In genomic region chr16:84875718-84876035, GRCm38 (mm10) we compare ENCODE assay signal across 11 mouse cellular contexts. TPM values are rescaled to one million over a fixed set of nuclear protein-coding genes. Genes with fewer than 3 reads are reported as not detected.
DNase-seq lines count a peak whose midpoint lies in the region; ATAC-seq and TF ChIP-seq lines count a peak whose summit lies in the region.
"Had no signal": no experiment of that assay in that cellular context is flagged by ENCODE, and none has a peak within 500 bp of the region (broad histone marks: within the 10 kb centered on the region; RNA-seq: fewer than 3 reads in every experiment).

No protein-coding gene starts in this region.

- ATAC-seq in kidney, embryonic 14.5 days (ENCODE audit: low FRiP score, low TSS enrichment), result peak; percentile 26; the same call in 1 of the 2 replicates

- H3K4me3 ChIP-seq in kidney, embryonic 14.5 days (ENCODE audit: low read length), result no peak overlapping the region
- peak overlapping the region; percentile 67; the same call in 1 of the 2 replicates for H3K4me3 ChIP-seq in testis, adult 2 months (ENCODE audit: control insufficient read depth, low read depth, low read length)
- H3K4me3 ChIP-seq in thymus, adult 2 months (ENCODE audit: control insufficient read depth, insufficient read depth, low read length), result no peak overlapping the region
- H3K4me3 ChIP-seq: heart, embryonic 15.5 days; liver, embryonic 13.5 days had no signal

- no peak for DNase-seq in kidney, adult 11 months
- no peak for DNase-seq in testis, postnatal 14 days (ENCODE audit: low spot score)
- peak; percentile 10 to 33 for DNase-seq in left cerebral cortex, adult 8-10 months (ENCODE audit: low spot score in 2 of 2)
- DNase-seq in thymus, adult 2 months, result no peak
- no peak for DNase-seq in heart, adult 9 months (ENCODE audit: low spot score in 2 of 2)
- DNase-seq in thymus, postnatal 25 days, result no peak
- DNase-seq: gastrocnemius, postnatal 25 days; liver, embryonic 13.5 days had no signal

- H3K27me3 ChIP-seq in kidney, embryonic 14.5 days (ENCODE audit: control insufficient read depth, insufficient read depth, low read length), result no peaks in the 10 kb centered on the region
- no peaks in the 10 kb centered on the region for H3K27me3 ChIP-seq in testis, adult 2 months (ENCODE audit: control insufficient read depth, insufficient read depth, low read length)
- H3K27me3 ChIP-seq in thymus, adult 2 months (ENCODE audit: control insufficient read depth, insufficient read depth, low read length), result no peaks in the 10 kb centered on the region
- H3K27me3 ChIP-seq: heart, embryonic 15.5 days; liver, embryonic 13.5 days had no signal

- no peak for TF ChIP-seq POLR2A in testis, adult 2 months (IDR thresholded peaks at IDR 0.05; ENCODE audit: control insufficient read depth, low read depth, low read length)
- no peak for TF ChIP-seq POLR2A in thymus, adult 2 months (IDR thresholded peaks at IDR 0.05; ENCODE audit: control insufficient read depth, extremely low read depth, insufficient read depth, low read length, poor library complexity)

- WGBS in kidney, embryonic 14.5 days, result 57% methylated on average over 7 of the region's 7 CpGs
- 94% methylated on average over 7 of the region's 7 CpGs for WGBS in thymus, adult 2 months

- H3K4me1 ChIP-seq in kidney, embryonic 14.5 days (ENCODE audit: control insufficient read depth, insufficient read depth, low read length), result no peaks in the 10 kb centered on the region
- H3K4me1 ChIP-seq in testis, adult 2 months (ENCODE audit: control insufficient read depth, insufficient read depth, low read length), result peaks cover 4% of the 10 kb centered on the region
- H3K4me1 ChIP-seq in thymus, adult 2 months (replicated peaks; ENCODE audit: control insufficient read depth, insufficient read depth, low read length), result no peaks in the 10 kb centered on the region
- H3K4me1 ChIP-seq: heart, embryonic 15.5 days; liver, embryonic 13.5 days had no signal

- no peak overlapping the region for H3K9ac ChIP-seq in kidney, embryonic 14.5 days (ENCODE audit: low read depth, low read length)
- H3K9ac ChIP-seq: heart, embryonic 15.5 days; liver, embryonic 13.5 days had no signal

- H3K27ac ChIP-seq in kidney, embryonic 14.5 days (ENCODE audit: low read depth, low read length), result no peak overlapping the region
- H3K27ac ChIP-seq in testis, adult 2 months (ENCODE audit: control insufficient read depth, insufficient read depth, low read depth, low read length), result no peak overlapping the region
- H3K27ac ChIP-seq in thymus, adult 2 months (ENCODE audit: control insufficient read depth, insufficient read depth, low read length), result no peak overlapping the region
- H3K27ac ChIP-seq: heart, embryonic 15.5 days; liver, embryonic 13.5 days had no signal

- H3K9me3 ChIP-seq in kidney, embryonic 14.5 days (ENCODE audit: control insufficient read depth, low read length), result no peaks in the 10 kb centered on the region
- H3K9me3 ChIP-seq: heart, embryonic 15.5 days; liver, embryonic 13.5 days had no signal

- peak overlapping the region; percentile 45; the same call in 1 of the 2 replicates for H3K4me2 ChIP-seq in kidney, embryonic 14.5 days (replicated peaks; ENCODE audit: low read depth, low read length)
- H3K4me2 ChIP-seq: liver, embryonic 13.5 days had no signal

- TF ChIP-seq CTCF in testis, adult 2 months (IDR thresholded peaks at IDR 0.05; ENCODE audit: control insufficient read depth, insufficient read depth, insufficient replicate concordance, low read depth, low read length), result no peak
- TF ChIP-seq CTCF in thymus, adult 2 months (IDR thresholded peaks at IDR 0.05; ENCODE audit: borderline replicate concordance, control insufficient read depth, extremely low read depth, insufficient read depth, low read length, poor library complexity), result no peak

- H3K36me3 ChIP-seq in kidney, embryonic 14.5 days (ENCODE audit: control insufficient read depth, insufficient read depth, low read length), result no peaks in the 10 kb centered on the region
- no peaks in the 10 kb centered on the region for H3K36me3 ChIP-seq in testis, adult 2 months (ENCODE audit: control insufficient read depth, insufficient read depth, low read length)
- no peaks in the 10 kb centered on the region for H3K36me3 ChIP-seq in thymus, adult 2 months (ENCODE audit: control insufficient read depth, insufficient read depth, low read length)
- H3K36me3 ChIP-seq: heart, embryonic 15.5 days; liver, embryonic 13.5 days had no signal

RNA-seq across cellular contexts. Expression of gene Atp5j, which starts 40.3 kb away (rescaled TPM):
- polyA plus RNA-seq in kidney, embryonic 14.5 days (2014; fragmentation: Nextera tagmentation; extraction: Ambion mirVana), result 989 and 1,322 TPM in 2 replicates
- 217 TPM in 2 replicates for polyA plus RNA-seq in testis, adult 2 months (2012; rRNA removed)
- 100 to 1,000 TPM; 299 to 394 (median 366) TPM for total RNA-seq in left cerebral cortex, adult 8-10 months (2022)
- 214 and 216 TPM in 2 replicates for polyA plus RNA-seq in thymus, adult 2 months (2012; rRNA removed)

RNA-seq across cellular contexts. Expression of gene Gabpa, which starts 41.0 kb away (rescaled TPM):
- polyA plus RNA-seq in kidney, embryonic 14.5 days (2014; fragmentation: Nextera tagmentation; extraction: Ambion mirVana), result 27.5 and 44.7 TPM in 2 replicates
- 5.7 and 7.6 TPM in 2 replicates for polyA plus RNA-seq in testis, adult 2 months (2012; rRNA removed)
- total RNA-seq in left cerebral cortex, adult 8-10 months (2022), result 10 to 100 TPM; 17.1 to 20.5 (median 19.1) TPM
- polyA plus RNA-seq in thymus, adult 2 months (2012; rRNA removed), result 13.0 TPM in 2 replicates

Comparison
In these comparisons a context has a peak if more than half of its experiments do, and no peak if none do; other contexts are left out.
1. DNase-seq: peak in left cerebral cortex, adult 8-10 months (2 of 2); none in kidney, adult 11 months (single experiment), testis, postnatal 14 days (single experiment), thymus, adult 2 months (single experiment), heart, adult 9 months (0 of 2) and thymus, postnatal 25 days (single experiment).